Mouse (Mus musculus) Muller cell, postnatal 12 days (primary cell): ENCODE results near the gene Ankrd60.
A peak's percentile ranks its signal among the peaks of the same experiment; 100 is the strongest.

Experiments
- DNase-seq: peaks from one replicate; pipeline ENCODE4 v3.0.0-alpha.2; 2015; ENCODE audit errors: inconsistent ontology term

The Ankrd60 gene

DNA sequence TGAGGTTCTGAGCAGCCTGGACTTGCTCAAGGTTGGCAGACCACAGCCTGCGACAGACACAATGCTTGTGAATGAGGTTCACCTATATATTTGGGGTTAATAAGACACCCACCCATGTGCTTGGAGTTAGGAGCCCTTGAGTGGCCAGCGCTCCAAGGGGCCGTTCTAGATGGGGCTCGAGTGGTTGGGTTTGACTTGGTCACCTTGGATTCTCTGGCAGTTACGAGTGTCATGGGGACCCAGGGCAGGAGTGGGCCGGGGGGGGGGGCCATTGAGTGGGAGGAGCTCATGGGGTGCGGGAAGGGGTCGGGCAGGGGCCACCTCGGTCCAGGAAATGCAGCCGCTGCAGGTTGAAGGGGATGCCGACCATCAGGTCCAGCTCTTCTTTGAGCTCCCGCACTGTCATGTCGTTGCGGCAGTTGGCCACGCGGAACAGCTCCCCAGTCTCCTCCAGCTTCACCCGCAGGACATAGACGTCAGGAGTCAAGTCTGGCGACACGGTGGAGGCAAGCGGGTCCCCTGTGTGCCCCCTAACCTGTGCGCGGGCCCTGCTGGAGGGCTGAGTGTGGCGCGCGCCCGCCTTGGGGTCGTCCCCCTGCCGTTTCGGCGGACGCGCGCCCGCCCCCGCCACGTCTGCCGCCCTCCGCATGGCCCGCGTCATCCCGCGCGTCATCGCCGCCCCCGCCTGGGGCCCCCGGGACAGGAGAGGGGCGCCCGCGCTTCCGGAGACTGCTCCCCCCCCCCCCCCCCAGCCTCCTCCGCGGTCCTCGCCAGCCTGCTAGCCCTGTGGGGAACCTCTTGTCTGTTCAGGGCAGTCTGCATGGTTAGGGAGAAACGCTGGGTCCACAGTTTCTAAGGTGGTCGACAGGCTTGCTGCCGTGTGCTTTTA, at the start of gene Ankrd60:
Ankrd60 (minus strand) TSS at position 697 of the 889 bp plus-strand sequence.
- peak; percentile 14 for DNase-seq

DNA sequence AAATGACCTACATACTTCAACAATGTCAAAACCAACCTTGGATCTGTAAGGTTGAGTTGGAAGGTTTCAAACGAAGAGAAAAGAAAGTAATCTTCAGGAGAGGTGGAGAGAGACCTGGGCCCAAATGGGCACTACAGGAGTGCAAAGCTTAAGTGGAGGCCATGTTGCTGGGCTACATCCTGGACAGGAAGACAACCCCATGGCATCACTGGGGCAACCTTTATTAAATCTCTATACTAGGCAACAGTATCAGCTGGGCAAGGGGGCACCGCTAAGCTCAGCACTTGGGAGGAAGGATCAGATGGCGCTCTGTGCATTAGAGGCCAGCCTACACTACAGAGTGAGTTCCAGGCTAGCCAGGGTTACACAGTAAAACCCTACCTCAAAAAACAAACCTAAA, 47.6 kb upstream of the Ankrd60 start:
- no peak for DNase-seq

DNA sequence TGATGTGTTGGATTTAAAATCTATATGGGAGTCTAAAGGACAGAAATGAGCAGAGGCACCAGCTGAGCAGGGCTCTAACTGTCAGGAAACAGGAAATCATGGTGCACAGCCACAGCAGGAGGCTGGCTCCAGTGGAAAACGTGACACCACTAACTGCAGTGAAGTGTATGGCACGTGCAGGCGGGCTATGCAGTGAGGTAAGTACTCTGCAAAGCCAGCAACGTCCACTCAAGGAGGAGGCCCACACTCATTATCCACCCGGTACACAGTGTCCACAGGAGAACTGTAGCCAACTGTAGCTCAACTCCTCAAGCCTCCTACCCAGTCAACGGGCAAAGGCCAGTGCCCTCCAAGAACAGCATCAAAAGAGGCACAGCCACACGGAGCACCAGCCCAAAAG, 46.5 kb upstream of the Ankrd60 start:
- no peak for DNase-seq

DNA sequence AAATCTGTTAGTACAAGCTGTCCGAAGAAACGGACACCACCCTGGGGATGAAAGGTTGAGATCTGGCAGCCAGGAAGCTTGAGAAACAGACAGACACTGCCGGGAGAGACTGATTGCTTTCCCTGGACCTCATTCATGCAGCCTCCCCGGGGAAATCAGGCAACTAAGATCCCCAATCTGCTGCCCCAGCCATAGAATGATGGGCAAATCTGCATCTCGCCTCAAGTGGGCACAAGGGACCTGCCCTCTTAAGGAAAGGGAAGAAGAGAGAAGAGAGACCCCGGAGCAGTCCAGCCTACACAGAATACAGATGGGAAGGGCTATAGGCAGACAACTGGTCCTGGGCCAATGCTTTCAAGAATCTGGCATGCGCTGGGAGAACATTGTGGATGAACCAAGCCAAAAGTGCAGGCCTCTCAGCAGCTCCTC, 44.0 kb upstream of the Ankrd60 start:
- DNase-seq, result no peak

DNA sequence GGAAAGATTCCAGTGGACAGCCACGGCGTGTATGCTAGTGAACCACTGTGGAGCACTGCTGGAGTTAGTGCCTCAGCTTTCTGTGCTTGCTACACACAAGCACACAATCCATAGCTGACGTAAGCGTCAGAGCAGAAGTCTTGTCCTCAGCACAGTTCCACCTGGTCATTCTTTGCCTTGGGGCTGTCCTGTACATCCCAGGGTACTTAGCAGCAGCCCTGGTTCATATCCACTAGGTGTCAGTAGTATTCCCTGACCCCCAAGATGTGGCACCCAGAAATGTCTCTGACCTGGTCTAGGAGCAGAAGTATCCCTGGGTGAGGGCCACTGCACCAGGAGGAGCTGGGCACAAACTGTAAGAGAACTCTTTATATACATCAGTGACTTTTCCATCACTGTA, 42.5 kb upstream of the Ankrd60 start:
- DNase-seq, result no peak

DNA sequence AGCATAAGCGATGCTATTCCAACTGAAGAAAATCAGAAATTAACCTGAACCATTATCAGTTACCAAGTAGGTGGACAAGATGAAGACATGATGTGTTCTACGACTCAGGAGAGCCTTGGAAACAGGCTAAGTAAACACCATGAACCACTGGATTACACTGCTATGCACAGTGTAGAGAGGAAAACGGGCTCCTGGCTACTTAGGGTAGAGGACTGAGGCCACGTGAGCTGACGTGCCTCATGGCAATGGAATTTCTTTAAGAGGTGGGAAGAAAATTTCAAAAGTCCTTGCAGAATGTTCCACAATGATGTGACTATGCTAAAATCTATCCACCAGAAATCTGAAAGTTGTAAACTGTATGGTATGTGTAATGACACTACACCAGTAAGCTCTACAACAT, 41.0 kb upstream of the Ankrd60 start:
- DNase-seq, result no peak

DNA sequence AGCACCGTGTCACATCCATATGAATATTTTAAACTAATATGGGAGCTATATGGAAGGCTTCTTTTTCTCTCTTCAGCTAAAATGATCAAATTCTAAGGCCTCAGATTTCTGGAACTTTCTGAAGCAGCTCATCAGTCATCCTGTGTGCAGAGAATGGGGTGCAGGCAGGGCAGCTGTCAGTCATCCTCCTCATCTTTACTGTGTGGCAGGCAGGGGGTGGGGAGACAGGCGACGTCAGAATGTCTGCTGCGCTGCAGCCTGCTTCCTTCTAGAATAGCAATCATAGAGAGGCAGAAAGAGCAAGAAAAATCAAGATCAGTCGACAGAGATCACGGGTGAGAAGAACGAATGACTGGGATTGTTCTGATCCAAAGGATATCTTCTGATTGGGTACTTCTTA, 38.0 kb upstream of the Ankrd60 start:
- DNase-seq, result peak; percentile 23

DNA sequence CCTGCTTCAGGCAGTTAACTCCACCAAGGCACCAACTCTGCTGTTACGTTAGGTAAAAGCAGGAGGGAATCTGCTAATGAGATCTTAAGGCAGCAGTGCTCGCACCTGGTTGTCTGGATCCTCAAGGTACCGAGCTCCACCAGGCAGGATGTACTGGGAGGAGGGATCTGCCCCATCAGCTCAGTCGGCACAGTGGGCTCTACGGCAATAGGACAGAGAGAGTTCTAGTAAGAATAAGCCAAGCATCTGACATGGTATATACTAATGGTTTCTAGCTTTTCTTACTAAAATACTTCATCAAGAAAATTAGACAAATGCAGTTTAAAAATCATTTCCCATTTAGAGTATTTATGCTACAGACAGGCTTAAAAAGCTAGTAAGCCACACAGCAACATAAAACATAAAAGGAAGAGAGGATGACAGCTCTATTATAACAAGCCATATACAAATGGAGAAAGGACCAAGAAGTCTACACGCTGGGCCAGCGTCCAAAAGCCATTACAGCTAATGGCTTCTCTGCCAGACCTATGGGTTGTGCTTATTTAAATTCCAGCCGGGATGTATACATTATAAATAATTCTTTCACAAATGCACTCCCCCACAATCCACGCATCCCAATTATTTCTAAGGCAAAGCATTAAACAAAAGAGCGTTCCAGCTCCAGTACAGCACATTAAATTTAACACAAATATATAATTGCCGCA, 37.4 kb upstream of the Ankrd60 start:
- DNase-seq, result no peak

DNA sequence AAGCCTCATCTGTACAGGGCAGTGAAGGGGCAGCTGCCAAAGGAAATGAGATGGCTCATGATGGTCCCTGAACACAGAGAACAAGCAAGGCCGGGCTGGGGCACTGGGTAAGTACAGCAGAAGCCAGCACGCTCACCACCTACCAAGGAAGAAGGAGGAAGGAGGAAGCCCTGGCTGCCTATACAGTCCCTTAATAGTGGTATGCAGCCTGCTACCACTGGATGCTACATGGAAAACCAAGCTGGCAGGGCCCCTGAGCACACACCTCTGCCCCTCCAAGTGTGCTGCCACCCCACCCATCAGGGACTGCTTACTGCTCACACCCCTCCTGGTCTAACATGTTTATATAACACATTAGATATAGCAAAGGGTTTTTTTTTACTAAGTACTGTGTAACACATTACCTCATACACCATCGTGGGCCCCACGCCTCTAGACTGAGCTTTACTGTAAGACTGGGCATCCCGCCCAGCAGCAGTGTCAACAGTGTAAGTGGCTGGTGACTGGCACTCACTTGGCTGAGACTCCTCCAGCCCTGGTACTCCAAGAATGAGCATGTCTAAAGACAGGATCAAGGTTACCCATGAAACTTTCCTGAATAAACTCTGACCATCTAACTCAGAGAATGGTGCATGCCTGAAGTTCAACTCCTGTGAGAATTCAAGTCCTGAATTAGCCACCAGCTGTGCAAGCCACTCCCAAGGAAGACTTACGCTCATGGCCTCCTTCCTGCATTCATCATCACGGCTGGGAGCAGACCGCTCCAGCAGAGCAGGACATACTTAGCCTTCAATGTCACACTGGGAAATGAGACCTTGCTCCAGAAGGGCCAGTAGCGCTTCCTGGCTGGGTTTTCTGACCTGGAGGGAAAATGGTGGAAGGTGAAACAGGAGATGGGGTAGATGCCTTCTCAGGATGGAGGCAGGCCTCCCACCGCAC, 30.1 kb upstream of the Ankrd60 start:
- DNase-seq, result peak; percentile 25

DNA sequence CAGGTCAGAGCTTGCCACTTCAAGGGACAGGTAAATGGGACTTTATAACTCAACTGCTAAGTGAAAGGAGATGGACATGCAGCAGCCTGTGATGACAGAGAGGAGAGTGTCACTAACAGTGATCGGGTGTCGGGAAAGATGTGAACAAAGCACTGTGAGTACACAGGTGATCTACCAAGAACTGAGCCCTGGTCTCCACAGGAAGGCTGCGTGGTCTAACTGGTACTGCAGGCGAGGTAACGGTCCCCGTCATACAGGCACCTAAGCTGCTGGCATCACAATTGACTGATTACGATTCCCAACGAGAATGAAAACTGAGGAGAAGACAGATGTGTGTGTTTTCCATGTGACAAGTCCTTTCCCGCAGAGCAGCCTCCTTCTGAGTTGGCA, 28.2 kb upstream of the Ankrd60 start:
- DNase-seq, result no peak

DNA sequence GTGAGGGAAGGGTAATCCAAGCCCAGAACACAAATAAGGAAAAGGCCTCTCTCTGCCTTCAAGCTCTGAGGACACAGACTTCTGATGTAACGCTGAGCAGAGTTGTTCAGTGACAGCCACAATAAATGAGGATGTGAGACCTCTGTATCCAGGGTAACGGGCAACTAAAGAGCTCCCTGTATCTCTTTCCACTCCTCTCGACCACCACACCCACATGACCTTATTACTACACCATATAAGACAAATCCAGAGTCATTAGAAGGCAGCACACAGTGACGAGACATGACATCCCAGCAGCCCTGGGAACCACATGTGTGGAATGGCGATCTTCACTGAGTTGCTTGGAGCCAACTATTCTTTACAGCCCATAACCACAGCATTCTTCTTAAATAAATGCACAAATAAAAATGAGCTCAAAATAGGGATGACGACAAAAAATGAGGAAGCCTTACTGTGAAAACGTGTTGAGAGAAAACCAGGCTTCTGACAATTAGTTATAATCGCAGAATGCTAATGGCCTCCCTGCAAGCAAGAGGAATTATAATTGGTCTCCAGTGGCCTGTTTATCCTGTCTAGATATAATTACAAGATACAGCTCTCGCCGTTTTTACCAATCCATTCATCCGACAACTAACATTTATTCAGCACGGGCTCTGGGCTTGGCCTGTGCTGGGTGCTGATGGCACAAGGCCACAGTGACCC, 27.7 kb upstream of the Ankrd60 start:
- DNase-seq, result peak; percentile 74

DNA sequence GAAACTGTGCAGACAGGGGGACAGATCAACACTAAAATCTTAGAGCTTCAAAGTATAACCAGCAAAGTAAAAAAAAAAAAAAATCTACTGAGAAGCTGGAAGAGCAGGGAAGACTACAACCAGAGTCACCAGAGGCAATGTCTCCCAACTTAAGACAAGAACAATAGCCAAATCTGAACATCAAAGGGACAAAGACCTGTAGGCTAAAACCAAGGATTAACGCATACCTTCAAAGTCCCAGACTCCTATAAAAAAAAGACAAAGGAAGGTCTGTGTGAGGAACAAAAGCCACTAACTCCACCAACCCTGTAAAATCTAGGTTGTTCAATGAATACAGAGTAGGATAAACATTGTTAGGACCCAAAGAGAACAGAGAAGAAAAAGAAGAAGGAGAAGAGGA, 23.7 kb upstream of the Ankrd60 start:
- no peak for DNase-seq

DNA sequence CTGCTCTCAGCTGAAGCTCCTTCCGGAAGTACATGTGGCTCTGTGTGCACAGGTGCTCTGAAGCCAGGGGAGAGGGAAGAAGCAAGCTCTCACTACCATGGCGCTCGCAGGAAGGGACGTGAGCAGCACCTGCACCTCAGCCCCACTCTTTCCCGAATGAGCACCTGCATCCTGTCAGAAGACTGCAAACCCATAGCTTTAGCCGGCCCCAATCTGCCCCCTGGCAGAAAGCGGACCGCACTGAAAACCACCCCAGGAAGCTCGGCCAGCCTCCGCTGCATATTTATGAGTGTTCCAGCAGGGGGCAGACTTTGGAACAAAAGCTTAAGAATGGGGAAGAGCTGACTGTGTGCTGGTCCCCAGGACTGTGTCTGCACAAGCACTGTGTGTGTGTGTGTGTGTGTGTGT, 17.2 kb upstream of the Ankrd60 start:
- DNase-seq, result no peak

DNA sequence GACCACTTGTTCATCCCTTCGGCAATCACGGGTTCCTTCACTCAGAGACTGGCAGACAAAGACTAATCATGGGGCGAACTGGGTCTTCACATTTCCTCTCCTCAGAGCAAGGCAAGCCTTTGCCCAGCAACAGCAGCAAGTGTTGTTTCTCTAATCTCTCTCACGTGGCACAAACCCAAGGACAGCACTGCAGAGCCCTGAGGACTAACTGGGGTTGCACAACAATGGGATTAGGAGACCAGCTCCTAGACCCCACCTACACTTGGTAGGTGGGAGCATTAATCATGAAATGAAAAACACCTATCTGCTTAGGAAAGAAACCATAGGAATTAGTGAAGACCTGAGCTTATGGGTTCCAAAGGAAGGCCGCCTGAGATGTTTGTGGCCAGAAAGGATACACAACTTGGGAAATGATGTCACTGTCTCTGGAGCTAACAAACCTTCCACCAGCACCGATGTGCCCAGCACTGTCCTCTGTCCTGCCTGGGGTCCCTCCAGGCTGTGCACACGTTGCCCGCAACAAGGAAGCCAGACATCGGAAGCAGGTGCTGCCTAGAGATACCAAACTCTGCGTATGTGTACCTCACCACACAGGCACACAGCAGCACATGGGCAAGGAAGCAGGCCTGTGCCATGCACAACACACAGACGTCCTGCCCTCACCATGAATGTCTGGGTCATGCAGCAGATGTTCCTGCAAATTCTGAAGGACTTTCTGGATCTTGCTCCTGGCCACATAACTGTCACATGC, 16.3 kb upstream of the Ankrd60 start:
- no peak for DNase-seq

DNA sequence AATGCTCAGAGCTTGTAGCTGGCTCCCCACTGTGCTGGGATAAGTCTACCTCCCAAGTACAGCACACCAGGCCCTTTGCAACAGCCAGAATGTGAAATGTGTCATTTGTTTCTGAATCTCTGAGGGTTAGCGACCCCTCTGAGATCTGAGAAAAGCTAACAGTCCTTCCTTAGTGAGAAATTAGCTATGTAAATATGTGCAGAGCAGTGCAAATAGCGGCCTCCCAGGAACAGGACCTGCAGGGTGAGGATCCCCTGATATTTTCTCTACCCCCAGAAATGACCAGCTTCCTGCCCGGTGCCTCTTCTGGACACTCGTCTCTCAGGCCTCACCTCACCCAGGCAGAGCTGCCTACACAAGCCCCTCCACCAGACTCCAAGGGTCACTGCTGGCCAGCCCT, 15.7 kb upstream of the Ankrd60 start:
- DNase-seq, result no peak

DNA sequence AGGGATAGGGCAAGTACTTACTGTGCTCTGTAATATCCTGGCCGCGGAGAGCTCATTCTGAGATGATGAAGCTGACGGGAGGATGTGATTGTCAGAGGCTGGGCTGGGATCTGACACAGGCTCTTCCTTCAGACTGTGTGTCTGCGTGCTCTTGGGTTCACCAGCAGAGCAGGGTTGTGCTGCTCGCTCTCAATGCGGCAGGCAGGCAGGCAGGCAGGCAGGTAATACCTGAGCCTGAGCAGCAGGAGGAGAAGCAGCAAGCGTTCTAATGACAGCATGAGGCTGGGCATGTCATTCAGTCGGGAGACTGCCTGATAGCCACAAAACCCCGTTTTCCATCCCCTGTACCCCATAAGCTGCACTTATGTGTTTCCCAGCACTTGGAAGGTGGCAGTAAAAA, 14.6 kb upstream of the Ankrd60 start:
- no peak for DNase-seq

DNA sequence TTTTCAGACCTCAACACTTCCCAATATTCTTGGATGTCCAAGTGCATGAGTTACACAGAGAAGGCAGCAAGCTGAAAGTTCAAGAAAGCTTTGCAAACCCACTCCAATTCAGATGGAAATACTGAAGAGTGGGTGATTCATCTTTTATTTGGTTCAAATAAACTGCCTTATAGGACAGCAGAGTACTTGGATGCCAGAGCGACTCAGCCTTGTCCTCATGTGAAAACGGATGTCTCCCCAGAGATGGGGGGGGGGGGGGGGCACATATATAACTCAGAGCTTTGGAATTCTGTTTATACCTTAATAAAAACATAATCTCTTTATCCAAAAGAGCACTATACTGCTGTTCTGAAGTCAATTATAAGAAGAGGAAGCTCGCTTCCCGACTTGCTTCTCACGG, 9.2 kb upstream of the Ankrd60 start:
- DNase-seq, result peak; percentile 11

DNA sequence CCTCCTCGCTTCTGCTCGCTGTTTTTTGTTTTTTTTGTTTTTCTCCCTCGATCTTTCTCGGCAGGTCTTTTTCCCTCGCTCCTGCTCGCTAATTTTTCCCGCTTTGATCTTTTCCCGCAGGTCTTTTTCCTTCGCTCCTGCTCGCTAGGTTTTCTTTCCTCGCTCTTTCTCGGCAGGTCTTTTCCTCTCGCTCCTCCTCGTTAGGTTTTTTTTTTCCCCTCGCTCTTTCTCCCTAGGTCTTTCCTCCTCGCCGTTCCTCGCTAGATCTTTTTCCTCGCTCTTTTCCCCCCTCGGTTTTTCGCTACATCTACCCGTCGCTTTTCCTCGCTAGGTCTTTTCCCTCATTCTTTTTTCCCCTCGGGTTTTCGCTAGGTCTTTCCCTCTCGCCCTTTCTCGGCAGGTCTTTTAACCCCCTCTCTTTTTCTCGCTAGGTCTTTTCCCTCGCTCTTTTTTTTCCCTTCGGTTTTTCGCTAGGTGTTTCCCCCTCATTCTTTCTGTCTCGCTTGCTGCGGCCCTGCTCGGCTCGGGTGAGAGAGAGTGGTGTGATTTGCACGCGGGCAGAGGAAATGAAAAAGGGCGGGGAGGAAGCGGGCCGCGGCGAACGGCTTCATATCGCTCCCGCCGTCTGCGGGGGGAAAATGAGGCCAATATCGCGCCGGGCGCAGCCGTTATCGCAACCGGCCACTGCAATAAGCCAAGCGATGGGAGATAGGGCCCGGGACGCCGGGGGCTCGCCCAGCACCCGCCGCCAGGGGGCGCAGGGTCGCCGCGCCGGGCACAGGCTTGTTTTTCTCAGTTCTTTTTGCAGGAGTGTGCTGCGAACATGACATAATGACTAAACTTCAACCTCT, 8.2 kb upstream of the Ankrd60 start:
- DNase-seq, result peak; percentile 74

DNA sequence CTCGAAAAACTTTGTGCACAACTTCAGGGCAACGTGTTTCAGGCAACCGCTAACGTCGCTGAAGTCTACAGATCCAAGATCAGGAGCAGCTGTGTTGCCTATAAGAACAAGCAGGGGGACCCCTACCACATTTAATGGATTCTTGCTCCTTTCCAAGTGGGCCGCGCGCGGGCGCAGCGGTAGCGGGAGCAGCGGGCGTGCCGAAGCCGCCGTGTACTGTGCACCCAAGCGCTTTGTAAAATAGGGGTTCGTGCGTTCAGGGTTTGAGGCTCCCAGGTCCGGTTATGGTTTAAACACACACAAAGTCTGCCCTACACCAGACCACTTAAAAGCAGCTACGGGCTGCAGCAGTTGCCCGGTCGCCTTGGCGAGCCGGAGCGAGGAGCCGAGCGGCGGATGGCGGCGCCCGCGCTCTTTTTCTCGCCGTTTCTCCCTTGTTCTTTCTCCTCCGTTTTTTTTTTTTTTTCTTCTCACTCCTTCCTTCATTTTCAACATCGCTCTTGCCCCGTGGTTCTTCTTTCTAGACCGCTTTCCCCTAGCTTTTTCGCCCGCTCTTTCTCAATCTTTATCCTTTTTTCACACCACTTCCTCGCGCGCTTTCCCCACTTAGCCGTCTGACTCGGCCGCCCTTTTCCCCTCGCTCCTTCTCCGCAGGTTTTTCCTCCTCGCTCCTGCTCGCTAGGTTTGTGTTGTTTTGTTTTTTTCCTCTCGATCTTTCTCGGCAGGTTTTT, 7.4 kb upstream of the Ankrd60 start:
- peak; percentile 23 for DNase-seq
